Mouse (Mus musculus): Measurements from ENCODE around the gene Ndufab1. TPM values are rescaled to one million over a fixed set of nuclear protein-coding genes. Genes with fewer than 3 reads are reported as not detected.
A peak's percentile ranks its signal among the peaks of the same experiment; 100 is the strongest.

Gene Ndufab1
- total and polyA plus RNA-seq, 3 experiments = 156 to 366 (median 248) TPM

DNA sequence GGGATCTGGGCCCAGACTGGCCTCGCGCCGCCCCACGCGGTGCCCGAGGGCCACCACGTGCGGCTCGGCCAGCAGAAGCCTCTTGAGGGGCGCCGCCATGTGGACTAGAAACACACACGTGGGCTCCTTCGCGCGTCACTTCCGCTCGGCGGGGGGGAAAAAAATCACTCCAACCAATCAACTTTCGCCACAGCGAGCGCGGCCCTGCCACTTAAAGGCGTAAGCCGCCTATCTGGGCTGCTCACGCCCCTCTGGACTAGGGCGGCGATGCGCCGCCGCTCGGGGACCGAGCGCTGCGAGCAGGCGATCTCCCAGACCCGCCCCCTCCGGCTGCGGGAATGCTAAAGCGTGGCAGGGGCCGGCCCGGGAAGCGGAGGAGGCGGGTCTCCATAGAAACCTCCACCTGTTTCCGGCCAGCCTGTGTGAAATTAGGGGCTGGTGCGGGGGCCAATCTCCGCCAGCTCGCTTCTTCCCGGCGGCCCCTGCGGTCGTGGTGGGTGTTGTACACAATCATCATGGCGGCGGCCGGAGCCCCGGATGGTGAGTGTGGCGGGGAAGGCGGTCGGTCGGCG, 34.7 kb downstream of the Ndufab1 start, which contains the start of the genes Ubfd1 and Ears2:
Ubfd1 (plus strand) TSS at position 231 of the 572 bp plus-strand sequence.
Ears2 (minus strand) TSS at position 319 of the 572 bp plus-strand sequence.
- peak; percentile 95 for DNase-seq (ENCODE audit: extremely low read depth)
- H3K79me2 ChIP-seq (replicated peaks; ENCODE audit: control insufficient read depth, extremely low read depth, insufficient read depth, poor library complexity, severe bottlenecking) = peaks cover 32% of the 10 kb centered on the region
- H3K4me2 ChIP-seq (ENCODE audit: insufficient read depth, low read depth, poor library complexity, severe bottlenecking) = peak within 1 kb of the TSS; percentile 99
- TF ChIP-seq BHLHE40 (IDR thresholded peaks at IDR 0.05; ENCODE audit: low read depth, low read length) (peak; percentile 72), JUN (IDR thresholded peaks at IDR 0.05; ENCODE audit: insufficient read depth, low read depth, low read length) (no peak), CHD1 (IDR thresholded peaks at IDR 0.05; ENCODE audit: low read depth, low read length) (no peak), GABPA (IDR thresholded peaks at IDR 0.05; ENCODE audit: insufficient replicate concordance, low read depth, low read length) (no peak), EP300 (IDR thresholded peaks at IDR 0.05; ENCODE audit: low read length) (no peak), MYC (IDR thresholded peaks at IDR 0.05; ENCODE audit: low read depth, low read length) (peak; percentile 99), PAX5 (IDR thresholded peaks at IDR 0.05; ENCODE audit: low read length) (no peak), JUND (conservative IDR thresholded peaks at IDR 0.05; ENCODE audit: low read depth, low read length) (no peak), USF1 (IDR thresholded peaks at IDR 0.05; ENCODE audit: low read depth, low read length) (peak; percentile 75), MAZ (IDR thresholded peaks at IDR 0.05; ENCODE audit: low read depth, low read length) (peak; percentile 79; the same call in 1 of the 2 replicates), CHD2 (IDR thresholded peaks at IDR 0.05; ENCODE audit: low read length) (peak; percentile 22; the same call in 1 of the 2 replicates), ETS1 (conservative IDR thresholded peaks at IDR 0.05; ENCODE audit: low read depth, low read length) (peak; percentile 47; the same call in 1 of the 2 replicates), TCF12 (IDR thresholded peaks at IDR 0.05; ENCODE audit: low read depth, low read length) (peak; percentile 59), ZKSCAN1 (IDR thresholded peaks at IDR 0.05; ENCODE audit: borderline replicate concordance, low read depth, low read length) (no peak), RCOR1 (conservative IDR thresholded peaks at IDR 0.05; ENCODE audit: low read depth, low read length) (no peak), ZMIZ1 (IDR thresholded peaks at IDR 0.05; ENCODE audit: low read depth, low read length) (peak; percentile 79; the same call in 1 of the 2 replicates), ZC3H11A (IDR thresholded peaks at IDR 0.05; ENCODE audit: low read depth, low read length) (no peak), NRF1 (IDR thresholded peaks at IDR 0.05; ENCODE audit: low read depth, low read length) (peak; percentile 63), MEF2A (IDR thresholded peaks at IDR 0.05; ENCODE audit: borderline replicate concordance, low read depth, low read length) (0 out of 2 replicates have a peak, but pooled peaks have one; percentile 18), TBP (conservative IDR thresholded peaks at IDR 0.05; ENCODE audit: low read depth, low read length) (peak; percentile 6; the same call in 1 of the 2 replicates), MAFK (IDR thresholded peaks at IDR 0.05; ENCODE audit: insufficient replicate concordance, low read length) (no peak), UBTF (IDR thresholded peaks at IDR 0.05; ENCODE audit: low read depth, low read length) (0 out of 2 replicates have a peak, but pooled peaks have one; percentile 17), POLR2A (IDR thresholded peaks at IDR 0.05; ENCODE audit: low read depth, low read length) (peak; percentile 80), IRF4 (IDR thresholded peaks at IDR 0.05; ENCODE audit: low read depth, low read length) (peak; percentile 52; the same call in 1 of the 2 replicates), USF2 (conservative IDR thresholded peaks at IDR 0.05; ENCODE audit: low read depth, low read length) (no peak), MAX (IDR thresholded peaks at IDR 0.05; ENCODE audit: low read length) (peak; percentile 99), HCFC1 (IDR thresholded peaks at IDR 0.05; ENCODE audit: low read depth, low read length) (peak; percentile 73), CTCF (conservative IDR thresholded peaks at IDR 0.05 in 1 of 2, IDR thresholded peaks at IDR 0.05 in 1 of 2; ENCODE audit: low read depth in 2 of 2, low read length in 2 of 2) (no peak), E2F4 (IDR thresholded peaks at IDR 0.05; ENCODE audit: insufficient replicate concordance, low read depth, low read length) (no peak), ZNF384 (IDR thresholded peaks at IDR 0.05; ENCODE audit: low read depth, low read length) (peak; percentile 62), POLR2AphosphoS2 (IDR thresholded peaks at IDR 0.05; ENCODE audit: low read depth, low read length) (peak; percentile 34; the same call in 1 of the 2 replicates), NELFE (IDR thresholded peaks at IDR 0.05; ENCODE audit: low read depth, low read length) (peak; percentile 79), MXI1 (IDR thresholded peaks at IDR 0.05; ENCODE audit: low read depth, low read length) (peak; percentile 100), KAT2A (IDR thresholded peaks at IDR 0.05; ENCODE audit: insufficient replicate concordance, low read length) (no peak), RAD21 (IDR thresholded peaks at IDR 0.05; ENCODE audit: low read depth, low read length) (no peak), SIN3A (IDR thresholded peaks at IDR 0.05; ENCODE audit: low read length) (peak; percentile 97), SMC3 (IDR thresholded peaks at IDR 0.05; ENCODE audit: low read depth, low read length) (no peak), ELF1 (IDR thresholded peaks at IDR 0.05; ENCODE audit: low read depth, low read length) (peak; percentile 43)
- peaks cover 27 to 48% of the 10 kb centered on the region in 2 experiments for H3K36me3 ChIP-seq (replicated peaks in 1 of 2; ENCODE audit: control insufficient read depth in 1 of 2, insufficient read depth in 1 of 2, low read length in 1 of 2)
- in situ Hi-C loops (cut with MboI; ENCODE audit: low pct_ligation_motif_present, low pct_unique_long_range_greater_than_20kb, low sequenced_read_pairs) = no loop called here
- H3K4me3 ChIP-seq (replicated peaks in 1 of 3; ENCODE audit: low read depth in 2 of 3, low read length in 2 of 3, poor library complexity in 1 of 3) = peak within 1 kb of the TSS; percentile 92 to 100 (median 98)
- peak within 1 kb of the TSS; percentile 79 for H3K9ac ChIP-seq (ENCODE audit: insufficient read depth, low read depth)
- H3K27me3 ChIP-seq (replicated peaks) = no peaks in the 10 kb centered on the region
- no peaks in the 10 kb centered on the region for H3K9me3 ChIP-seq (replicated peaks; ENCODE audit: low read length)
- H3K27ac ChIP-seq (ENCODE audit: insufficient read depth, low read depth) = peak within 1 kb of the TSS; percentile 72
- H3K4me1 ChIP-seq (ENCODE audit: control insufficient read depth in 1 of 2, insufficient read depth in 2 of 2) = peaks cover 10 to 51% of the 10 kb centered on the region in 2 experiments
- dilution Hi-C loops (cut with MboI; ENCODE audit: extremely low pct_ligation_motif_present, extremely low pct_unique_long_range_greater_than_20kb, low sequenced_read_pairs) = no loop called here
